Mouse (Mus musculus): ENCODE results near the gene Ppp1r2. TPM values are rescaled to one million over a fixed set of nuclear protein-coding genes. Genes with fewer than 3 reads are reported as not detected.

Gene Ppp1r2
- polyA plus RNA-seq, 1 experiment from 2014 or later, result 88.9 TPM

DNA sequence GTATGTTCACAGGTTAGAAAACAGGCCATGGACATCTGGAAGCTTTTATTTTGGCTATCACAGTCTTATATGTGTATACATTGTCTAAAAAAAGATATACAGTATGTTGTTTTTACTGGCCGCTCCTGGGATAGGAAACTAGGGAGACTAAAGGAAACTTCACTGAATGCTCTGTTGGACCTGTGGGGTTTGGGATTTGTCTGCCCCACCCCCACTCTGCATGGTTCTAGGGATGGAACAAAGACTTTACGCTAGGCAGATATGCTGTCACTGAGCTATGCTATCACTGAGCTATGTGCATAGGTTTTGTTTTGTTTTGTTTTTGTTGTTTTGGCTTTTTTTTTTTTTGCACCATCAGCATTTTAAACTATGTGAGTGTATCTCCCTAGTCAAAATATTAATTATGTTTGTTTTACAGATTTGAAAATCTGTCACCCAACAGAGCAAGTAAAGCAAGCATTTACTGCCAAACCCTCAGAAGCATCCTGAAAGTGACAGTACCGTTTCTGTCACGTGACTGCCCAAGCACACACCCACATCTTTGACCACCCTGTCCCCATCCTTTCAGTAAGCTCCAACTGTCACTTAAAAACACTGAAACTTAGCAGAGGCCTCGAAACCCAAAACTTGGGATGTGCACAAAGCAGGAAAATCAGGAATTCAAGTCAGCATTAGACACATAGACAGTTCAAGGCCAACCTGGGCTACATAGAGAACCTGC lies 30.3 kb upstream of the Ppp1r2 start:
- WGBS, result 79% methylated on average over 5 of the region's 5 CpGs

DNA sequence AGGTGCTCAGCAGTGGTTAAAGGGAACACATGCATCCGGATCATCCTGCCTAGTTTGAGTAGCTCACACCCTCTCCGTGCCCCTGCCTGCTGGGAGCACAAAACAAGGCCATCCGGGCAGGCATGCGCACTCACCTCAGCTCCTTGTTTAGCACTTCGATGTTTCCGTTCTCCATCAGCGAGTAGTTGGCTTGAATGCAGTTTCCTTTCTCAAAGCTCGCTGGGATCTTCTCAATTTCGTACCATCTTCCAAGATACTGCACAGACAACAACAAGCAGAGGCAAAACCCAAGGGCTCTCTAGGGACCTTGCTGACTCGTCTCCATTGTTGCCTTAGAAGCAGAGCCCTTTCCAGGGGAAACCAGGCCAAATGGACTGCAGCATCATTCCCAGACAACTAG lies 28.2 kb upstream of the Ppp1r2 start:
- H3K9me3 ChIP-seq, result no peaks in the 10 kb centered on the region
- H3K9ac ChIP-seq, result no peak overlapping the region
- peaks cover 10% of the 10 kb centered on the region; the same call in 1 of the 2 replicates for H3K4me1 ChIP-seq
- no peak overlapping the region for H3K4me3 ChIP-seq
- H3K27ac ChIP-seq, result no peak overlapping the region
- H3K27me3 ChIP-seq, result no peaks in the 10 kb centered on the region
- no peak overlapping the region for H3K4me2 ChIP-seq
- H3K36me3 ChIP-seq, result no peaks in the 10 kb centered on the region
- WGBS, result 73% methylated on average over 10 of the region's 10 CpGs
- no peak for ATAC-seq (ENCODE audit: insufficient number of reproducible peaks, low FRiP score, low TSS enrichment, low read depth)

More for the DNA sequence above, 30.3 kb upstream of the Ppp1r2 start:
- no peak overlapping the region for H3K9ac ChIP-seq
- ATAC-seq (ENCODE audit: insufficient number of reproducible peaks, low FRiP score, low TSS enrichment, low read depth), result no peak
- no peak overlapping the region for H3K4me3 ChIP-seq
- no peaks in the 10 kb centered on the region for H3K27me3 ChIP-seq
- no peaks in the 10 kb centered on the region for H3K36me3 ChIP-seq
- no peak overlapping the region for H3K27ac ChIP-seq
- H3K4me2 ChIP-seq, result no peak overlapping the region
- H3K4me1 ChIP-seq, result no peaks in the 10 kb centered on the region
- H3K9me3 ChIP-seq, result no peaks in the 10 kb centered on the region

DNA sequence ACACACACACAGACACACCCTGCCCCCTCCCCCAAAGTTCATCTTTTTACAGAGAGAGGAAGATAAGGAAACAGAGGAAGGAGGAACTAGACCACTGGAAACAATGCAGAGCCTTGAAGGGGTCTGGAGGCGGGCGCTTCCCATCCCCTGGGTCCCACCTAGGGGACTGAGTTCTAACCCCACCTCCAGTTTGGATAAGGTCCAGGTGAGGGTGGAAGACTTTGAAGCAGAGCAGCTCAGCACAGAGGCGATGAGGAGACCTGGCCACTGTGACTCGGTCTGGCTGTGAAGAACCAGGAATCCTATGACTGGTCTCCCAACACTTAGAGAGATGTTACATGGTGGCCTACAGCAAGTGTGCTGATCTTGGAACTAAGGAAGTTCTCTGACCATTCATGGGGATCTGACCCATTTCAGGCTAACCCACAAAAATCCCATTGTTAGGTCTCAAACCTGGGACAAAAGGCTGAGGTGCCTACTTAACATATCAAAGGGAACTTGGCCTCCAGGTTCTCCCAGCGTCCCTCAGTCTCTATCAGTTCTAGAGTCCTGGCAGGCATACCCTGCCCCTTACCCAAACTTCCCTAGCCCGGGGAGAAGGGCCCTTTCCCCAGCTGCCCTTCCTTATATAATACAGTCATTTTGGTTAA lies 25.9 kb upstream of the Ppp1r2 start:
- Histone ChIP-seq H3K4me1 (peaks cover 10% of the 10 kb centered on the region; the same call in 1 of the 2 replicates), H3K9me3 (no peaks in the 10 kb centered on the region), H3K9ac (no peak overlapping the region), H3K4me3 (no peak overlapping the region), H3K27ac (no peak overlapping the region), H3K4me2 (no peak overlapping the region), H3K36me3 (no peaks in the 10 kb centered on the region), H3K27me3 (no peaks in the 10 kb centered on the region)
- ATAC-seq (ENCODE audit: insufficient number of reproducible peaks, low FRiP score, low TSS enrichment, low read depth), result no peak
- 84% methylated on average over 6 of the region's 6 CpGs for WGBS

DNA sequence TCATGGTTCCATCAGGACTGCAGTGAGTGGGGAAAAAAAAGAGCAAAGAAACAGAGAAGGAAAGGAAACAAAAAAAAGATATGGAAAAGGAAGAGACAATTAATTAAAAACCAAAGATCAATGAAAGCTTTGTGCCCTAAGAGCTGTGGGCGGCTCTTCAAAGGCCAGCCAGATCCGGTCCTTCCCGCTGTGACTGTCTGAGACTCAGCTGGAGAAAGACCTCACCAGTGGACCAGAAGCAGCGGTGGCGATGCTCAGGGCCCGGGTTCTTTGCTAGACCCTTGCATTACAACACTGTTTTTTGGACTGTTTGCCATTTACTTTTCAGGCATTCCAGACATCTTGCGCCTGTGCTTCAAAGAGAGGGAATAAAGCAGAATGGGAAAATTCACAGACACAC lies 25.4 kb upstream of the Ppp1r2 start:
- Histone ChIP-seq H3K4me1 (peaks cover 10% of the 10 kb centered on the region; the same call in 1 of the 2 replicates), H3K9me3 (no peaks in the 10 kb centered on the region), H3K27ac (no peak overlapping the region), H3K36me3 (no peaks in the 10 kb centered on the region), H3K4me3 (no peak overlapping the region), H3K9ac (no peak overlapping the region), H3K4me2 (no peak overlapping the region), H3K27me3 (no peaks in the 10 kb centered on the region)
- ATAC-seq (ENCODE audit: insufficient number of reproducible peaks, low FRiP score, low TSS enrichment, low read depth), result no peak
- WGBS, result 42% methylated on average over 7 of the region's 7 CpGs

DNA sequence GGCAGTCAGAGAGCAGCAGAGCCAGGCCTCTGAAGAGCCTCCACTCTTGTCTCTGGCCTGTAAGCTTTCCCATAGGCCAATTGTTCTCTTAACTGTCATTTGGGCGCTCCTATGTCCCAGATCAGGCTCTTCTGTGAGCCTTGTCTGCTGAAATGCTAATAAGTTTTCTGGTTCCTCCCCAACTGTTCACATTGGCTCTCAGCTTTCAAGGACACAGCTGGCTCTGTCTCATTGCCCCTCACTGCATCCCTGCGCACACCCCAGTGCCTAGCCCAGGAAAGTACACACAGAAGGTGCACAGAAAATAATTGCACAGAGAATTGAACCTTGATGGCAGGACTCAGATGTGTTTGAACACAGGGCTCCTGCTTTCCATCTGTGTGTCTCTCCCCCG lies 24.9 kb upstream of the Ppp1r2 start:
- Histone ChIP-seq H3K27me3 (no peaks in the 10 kb centered on the region), H3K9ac (no peak overlapping the region), H3K4me1 (peaks cover 10% of the 10 kb centered on the region; the same call in 1 of the 2 replicates), H3K9me3 (no peaks in the 10 kb centered on the region), H3K27ac (no peak overlapping the region), H3K4me2 (no peak overlapping the region), H3K36me3 (no peaks in the 10 kb centered on the region), H3K4me3 (no peak overlapping the region)
- no peak for ATAC-seq (ENCODE audit: insufficient number of reproducible peaks, low FRiP score, low TSS enrichment, low read depth)
- 44% methylated on average over 3 of the region's 3 CpGs for WGBS

DNA sequence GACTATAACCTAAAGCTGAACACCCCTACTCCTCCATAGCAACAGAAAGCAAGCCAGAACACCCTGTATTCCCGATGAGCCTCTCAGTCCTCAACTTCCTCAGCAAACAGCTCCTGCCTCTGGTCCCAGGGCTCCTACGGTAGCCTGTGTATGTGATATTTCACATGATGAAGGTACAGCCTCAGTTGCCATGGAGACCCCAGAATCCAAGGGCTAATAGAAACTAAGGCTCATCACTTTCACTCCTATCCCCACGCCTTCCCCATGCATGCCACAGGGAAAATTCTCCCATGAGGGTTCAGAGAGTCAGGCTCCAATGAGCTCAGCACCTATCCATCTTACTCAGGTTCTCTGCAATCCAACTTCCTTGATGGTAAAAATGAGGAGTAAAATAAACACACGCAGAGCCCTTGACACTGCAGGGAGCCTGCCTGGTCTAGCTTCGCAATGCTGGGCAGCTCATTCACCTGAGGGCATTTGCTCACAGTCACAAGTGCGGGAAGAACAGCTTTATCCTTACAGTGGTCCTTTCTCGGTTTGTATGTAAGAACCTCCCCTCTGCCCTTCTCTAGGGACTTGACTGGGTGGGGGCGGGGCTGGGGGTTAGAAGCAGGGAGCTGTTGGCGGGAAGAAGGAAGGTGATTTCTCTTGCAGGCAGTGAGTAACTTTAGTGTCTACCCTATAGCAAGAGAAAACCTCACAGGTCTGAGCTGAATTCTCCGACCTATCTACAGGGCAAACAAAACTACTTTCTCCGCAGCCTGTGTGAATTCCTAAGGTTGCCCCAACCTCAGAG lies 24.3 kb upstream of the Ppp1r2 start:
- no peaks in the 10 kb centered on the region for H3K27me3 ChIP-seq
- no peak for ATAC-seq (ENCODE audit: insufficient number of reproducible peaks, low FRiP score, low TSS enrichment, low read depth)
- no peak overlapping the region for H3K27ac ChIP-seq
- H3K4me3 ChIP-seq, result no peak overlapping the region
- 42% methylated on average over 11 of the region's 11 CpGs for WGBS
- peaks cover 10% of the 10 kb centered on the region; the same call in 1 of the 2 replicates for H3K4me1 ChIP-seq
- no peaks in the 10 kb centered on the region for H3K36me3 ChIP-seq
- no peaks in the 10 kb centered on the region for H3K9me3 ChIP-seq
- H3K4me2 ChIP-seq, result no peak overlapping the region
- H3K9ac ChIP-seq, result no peak overlapping the region

DNA sequence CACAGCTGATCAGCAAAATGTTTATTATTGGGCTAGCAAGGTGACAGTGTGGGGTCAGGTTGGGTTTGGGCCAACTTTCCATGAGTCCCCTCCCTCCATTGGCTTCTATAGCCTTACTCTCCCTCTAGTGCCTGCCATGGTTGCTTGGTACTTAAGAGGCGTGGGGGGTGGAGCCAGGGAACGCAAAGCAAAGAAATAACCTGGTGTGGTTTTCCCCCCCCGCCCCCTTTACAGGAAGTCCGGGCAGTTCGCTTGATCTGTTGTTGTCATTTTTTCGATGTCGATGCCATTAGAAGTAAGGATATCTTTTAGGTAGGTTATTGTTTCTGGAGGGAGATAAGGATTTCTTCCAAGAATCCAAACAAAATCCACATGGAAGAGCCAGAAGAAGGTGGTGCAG lies 22.0 kb upstream of the Ppp1r2 start:
- ATAC-seq (ENCODE audit: insufficient number of reproducible peaks, low FRiP score, low TSS enrichment, low read depth), result no peak
- no peak overlapping the region for H3K4me2 ChIP-seq
- no peak overlapping the region for H3K4me3 ChIP-seq
- 89% methylated on average over 7 of the region's 7 CpGs for WGBS
- H3K4me1 ChIP-seq, result peaks cover 10% of the 10 kb centered on the region; the same call in 1 of the 2 replicates
- H3K27ac ChIP-seq, result no peak overlapping the region
- H3K27me3 ChIP-seq, result no peaks in the 10 kb centered on the region
- no peaks in the 10 kb centered on the region for H3K36me3 ChIP-seq
- H3K9ac ChIP-seq, result no peak overlapping the region
- no peaks in the 10 kb centered on the region for H3K9me3 ChIP-seq

DNA sequence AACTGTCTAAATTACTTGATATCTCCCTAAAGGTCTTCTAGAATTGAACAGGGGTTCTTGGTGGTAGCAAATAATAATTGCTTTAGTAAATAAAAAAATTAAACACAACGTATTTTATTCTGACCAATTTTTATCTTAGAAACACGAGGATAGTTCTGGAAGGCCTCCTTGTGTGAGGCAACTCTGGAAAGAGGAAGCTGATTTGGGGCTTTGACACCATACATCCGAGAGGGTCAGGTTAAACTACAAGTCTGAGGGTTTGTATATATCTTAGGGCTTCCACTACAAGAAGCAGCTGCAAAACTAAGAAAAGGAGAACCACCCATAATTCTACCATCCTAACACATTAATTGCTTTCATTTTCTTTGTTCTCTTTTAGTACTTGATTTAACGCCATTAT lies 18.7 kb upstream of the Ppp1r2 start:
- no peak overlapping the region for H3K4me2 ChIP-seq
- H3K36me3 ChIP-seq, result no peaks in the 10 kb centered on the region
- no peaks in the 10 kb centered on the region for H3K9me3 ChIP-seq
- no peak overlapping the region for H3K4me3 ChIP-seq
- H3K4me1 ChIP-seq, result peaks cover 12% of the 10 kb centered on the region
- WGBS, result 68% methylated on average over 4 of the region's 4 CpGs
- no peak for ATAC-seq (ENCODE audit: insufficient number of reproducible peaks, low FRiP score, low TSS enrichment, low read depth)
- H3K27me3 ChIP-seq, result no peaks in the 10 kb centered on the region
- no peak overlapping the region for H3K27ac ChIP-seq
- H3K9ac ChIP-seq, result no peak overlapping the region

DNA sequence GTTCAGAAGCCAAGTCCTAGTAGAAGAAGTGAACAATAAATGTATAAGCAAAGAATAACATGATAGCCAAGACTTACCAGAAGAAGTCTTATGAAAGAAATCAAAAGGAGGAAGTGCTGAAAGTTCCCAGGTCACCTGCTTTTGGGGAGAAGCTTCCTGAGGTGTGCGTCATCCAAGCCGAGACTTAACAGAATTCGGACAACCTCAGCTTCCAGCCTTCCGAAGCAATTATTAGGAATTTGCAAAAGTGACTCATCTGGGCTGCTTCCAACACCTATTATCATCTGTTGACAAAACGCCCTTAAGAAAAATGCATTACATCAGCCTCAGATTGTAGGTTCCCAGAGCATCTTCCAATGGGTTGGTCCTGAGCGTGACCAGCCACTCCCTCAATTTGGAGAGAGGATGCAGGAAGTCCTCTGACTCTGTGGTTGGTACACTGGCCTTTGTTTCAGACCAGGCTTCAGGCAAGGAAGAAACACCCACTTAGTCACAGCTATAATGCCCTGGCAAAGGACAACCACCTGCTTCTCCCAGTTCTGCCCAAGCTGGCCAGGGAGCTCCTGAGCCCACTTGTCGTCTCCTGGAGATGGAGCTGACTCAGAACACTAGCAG lies 15.8 kb upstream of the Ppp1r2 start:
- H3K36me3 ChIP-seq, result no peaks in the 10 kb centered on the region
- no peak overlapping the region for H3K4me3 ChIP-seq
- H3K9ac ChIP-seq, result no peak overlapping the region
- no peaks in the 10 kb centered on the region for H3K9me3 ChIP-seq
- H3K4me2 ChIP-seq, result 0 out of 2 replicates have a peak overlapping the region, but pooled peaks have one; percentile 5
- peak overlapping the region; percentile 67 for H3K27ac ChIP-seq
- peaks cover 12% of the 10 kb centered on the region for H3K4me1 ChIP-seq
- ATAC-seq (ENCODE audit: insufficient number of reproducible peaks, low FRiP score, low TSS enrichment, low read depth), result no peak
- no peaks in the 10 kb centered on the region for H3K27me3 ChIP-seq
- WGBS, result 61% methylated on average over 7 of the region's 7 CpGs

DNA sequence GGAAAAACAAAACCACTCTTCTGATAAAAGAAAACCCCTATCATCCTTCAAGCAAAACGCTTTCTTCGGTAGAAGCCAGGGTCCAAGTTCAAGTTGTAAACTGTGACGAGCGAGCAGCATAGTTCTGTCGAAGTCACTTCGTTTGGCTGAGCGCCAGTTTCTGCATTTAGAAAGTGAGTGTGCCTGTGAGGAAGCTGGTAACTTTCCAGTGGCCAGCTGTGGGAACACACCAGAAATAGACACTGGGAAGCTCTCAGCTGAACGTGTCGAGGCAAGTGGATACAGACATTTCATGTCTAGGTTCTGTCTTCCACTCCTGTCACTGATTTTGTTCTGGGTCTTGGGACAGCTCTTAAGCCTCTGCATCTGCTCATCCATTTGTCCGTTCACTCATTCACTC lies 15.2 kb upstream of the Ppp1r2 start:
- Histone ChIP-seq H3K9ac (no peak overlapping the region), H3K4me3 (no peak overlapping the region), H3K36me3 (no peaks in the 10 kb centered on the region), H3K9me3 (no peaks in the 10 kb centered on the region), H3K27me3 (no peaks in the 10 kb centered on the region), H3K4me2 (no peak overlapping the region), H3K27ac (peak overlapping the region; percentile 67), H3K4me1 (peaks cover 12% of the 10 kb centered on the region)
- WGBS, result 30% methylated on average over 10 of the region's 10 CpGs
- ATAC-seq (ENCODE audit: insufficient number of reproducible peaks, low FRiP score, low TSS enrichment, low read depth), result 0 out of 2 replicates have a peak, but pooled peaks have one; percentile 35

DNA sequence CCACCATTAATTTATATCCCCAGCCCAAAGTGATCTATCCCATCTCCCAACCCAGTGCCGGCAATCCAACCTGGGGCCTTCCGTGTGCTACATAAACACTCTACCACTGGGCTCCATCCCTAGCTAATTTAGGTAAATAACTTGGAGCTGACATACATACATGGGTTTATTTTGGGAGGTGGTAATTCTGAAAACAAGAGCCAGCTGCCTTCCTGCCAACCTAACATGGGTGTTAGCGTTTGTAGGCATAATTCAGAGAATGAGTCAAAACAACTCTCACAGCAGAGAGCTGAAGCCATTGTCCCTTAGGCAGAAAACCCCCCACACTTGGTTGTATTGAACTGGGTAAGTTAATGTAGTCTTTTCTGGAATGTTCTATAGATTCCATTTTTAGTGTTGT lies 12.6 kb upstream of the Ppp1r2 start:
- WGBS, result 74% methylated on average over 3 of the region's 3 CpGs
- no peak overlapping the region for H3K4me3 ChIP-seq
- H3K36me3 ChIP-seq, result no peaks in the 10 kb centered on the region
- no peak overlapping the region for H3K9ac ChIP-seq
- peaks cover 12% of the 10 kb centered on the region for H3K4me1 ChIP-seq
- no peak overlapping the region for H3K27ac ChIP-seq
- ATAC-seq (ENCODE audit: insufficient number of reproducible peaks, low FRiP score, low TSS enrichment, low read depth), result no peak
- H3K4me2 ChIP-seq, result no peak overlapping the region
- no peaks in the 10 kb centered on the region for H3K27me3 ChIP-seq
- H3K9me3 ChIP-seq, result no peaks in the 10 kb centered on the region
